Mouse (Mus musculus) intestine, embryonic 16.5 days (tissue): ENCODE results near the gene Sema4c. TPM values are rescaled to one million over a fixed set of nuclear protein-coding genes. Genes with fewer than 3 reads are reported as not detected.

ENCODE experiments used
- ATAC-seq: fragments of 200-750 bp; cut with Nextera tagmentation; 2 replicates; pipeline ENCODE4 v1.8.0; 2017; ENCODE audit warnings: moderate TSS enrichment, moderate library complexity
- H3K27ac ChIP-seq: fragments of 300-500 bp; sonication (generic); 2 replicates; pipeline ENCODE4 v1.5.1; 2014; ENCODE audit warnings: mild to moderate bottlenecking, low read length
- H3K27me3 ChIP-seq: fragments of 300-500 bp; sonication (generic); replicated peaks from 2 replicates; pipeline ENCODE4 v1.6.1; 2014; ENCODE audit warnings: low read length, control low read depth, mixed read lengths; ENCODE audit not compliant: control insufficient read depth, insufficient read depth
- H3K36me3 ChIP-seq: fragments of 300-500 bp; sonication (generic); 2 replicates; pipeline ENCODE4 v1.6.1; 2014; ENCODE audit warnings: low read length, control low read depth; ENCODE audit not compliant: control insufficient read depth, insufficient read depth
- H3K4me1 ChIP-seq: fragments of 300-500 bp; sonication (generic); 2 replicates; pipeline ENCODE4 v1.6.1; 2014; ENCODE audit warnings: low read length, control low read depth, mixed read lengths; ENCODE audit not compliant: control insufficient read depth, insufficient read depth
- H3K4me2 ChIP-seq: fragments of 300-500 bp; sonication (generic); 2 replicates; pipeline ENCODE4 v1.6.1; 2014; ENCODE audit warnings: low read depth, low read length, control low read depth
- H3K4me3 ChIP-seq: fragments of 300-500 bp; sonication (generic); 2 replicates; pipeline ENCODE4 v1.5.1; 2014; ENCODE audit warnings: mild to moderate bottlenecking, low read length
- H3K9ac ChIP-seq: fragments of 300-500 bp; sonication (generic); 2 replicates; pipeline ENCODE4 v1.6.1; 2014; ENCODE audit warnings: low read depth, low read length
- H3K9me3 ChIP-seq: fragments of 300-500 bp; sonication (generic); 2 replicates; pipeline ENCODE4 v1.6.1; 2016; ENCODE audit warnings: low read length, control low read depth; ENCODE audit not compliant: control insufficient read depth
- WGBS: fragments of 180-500 bp; shearing (Covaris S2); extraction: QIAGEN DNeasy Blood & Tissue Kit; methylation state at CpG from one replicate; pipeline ENCODE4 v1.1.7; 2014; 5-methylcytosine and 5-hydroxymethylcytosine counted together
- polyA plus RNA-seq: library from polyadenylated mRNA; unstranded; fragments of >200 nt; fragmentation: Nextera tagmentation; extraction: Ambion mirVana; gene quantifications from 2 replicates; pipeline ENCODE4 v1.2.1, GENCODE M21; 2015

Sema4c gene
- polyA plus RNA-seq, result 7.4 and 7.9 TPM in 2 replicates

DNA sequence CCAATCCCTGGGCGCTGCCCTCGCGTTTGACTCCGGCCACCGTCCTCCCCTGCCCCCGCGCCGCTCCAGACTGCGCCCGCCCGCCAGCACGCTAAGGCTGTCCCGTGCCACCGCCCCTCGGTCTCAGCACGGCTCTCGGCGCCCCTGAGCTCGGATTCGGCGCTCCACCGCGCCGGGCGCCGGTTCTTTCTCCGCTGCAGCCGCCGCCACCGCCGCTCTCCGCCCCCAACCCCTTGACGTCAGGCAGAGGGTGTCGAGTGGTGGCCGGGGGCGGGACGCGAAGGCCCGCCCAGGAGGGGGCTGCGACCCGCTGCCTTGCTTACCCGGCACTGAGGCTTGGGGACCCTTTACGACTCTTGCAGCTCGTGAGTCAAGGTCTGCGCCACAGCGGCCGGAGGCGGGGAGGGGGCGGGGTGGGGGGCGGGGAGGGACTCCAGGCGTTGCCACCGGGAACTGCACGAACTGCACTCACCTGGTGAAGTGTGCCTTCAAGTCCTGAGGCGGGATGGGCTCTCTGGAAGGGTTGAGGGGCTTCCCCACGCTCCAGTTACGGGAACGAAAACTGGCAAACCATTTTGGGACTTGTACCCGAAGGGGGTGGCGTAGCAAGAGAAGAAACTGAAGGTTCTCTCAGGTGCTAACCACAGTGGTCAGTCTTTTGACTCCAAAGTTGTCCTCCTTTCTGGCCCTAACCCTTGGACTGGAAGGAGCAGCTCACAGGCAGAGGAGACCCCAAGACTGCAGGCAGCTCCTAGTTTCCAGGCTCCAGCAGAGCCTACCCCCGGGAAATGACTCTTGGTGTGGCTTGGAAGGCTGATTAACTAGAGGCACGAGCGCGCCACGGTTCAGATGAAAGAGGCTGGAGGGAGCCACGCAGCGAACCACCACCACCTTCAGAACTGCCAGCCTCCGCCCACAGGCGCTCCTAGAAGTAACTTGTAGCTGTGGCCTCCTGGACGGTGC, at the start of gene Sema4c:
Gene Sema4c, minus strand, starts transcription at position 319 of the 963 bp plus-strand sequence.
- H3K9me3 ChIP-seq, result no peaks in the 10 kb centered on the region
- peak; percentile 57 for ATAC-seq
- peak within 1 kb of the TSS; percentile 98 for H3K27ac ChIP-seq
- peaks cover 9% of the 10 kb centered on the region for H3K36me3 ChIP-seq
- WGBS, result 2% methylated on average over 65 of the region's 69 CpGs
- no peaks in the 10 kb centered on the region for H3K27me3 ChIP-seq
- peaks cover 40% of the 10 kb centered on the region for H3K4me1 ChIP-seq
- peak within 1 kb of the TSS; percentile 86 for H3K4me2 ChIP-seq
- H3K9ac ChIP-seq, result peak within 1 kb of the TSS; percentile 94
- H3K4me3 ChIP-seq, result peak within 1 kb of the TSS; percentile 89

DNA sequence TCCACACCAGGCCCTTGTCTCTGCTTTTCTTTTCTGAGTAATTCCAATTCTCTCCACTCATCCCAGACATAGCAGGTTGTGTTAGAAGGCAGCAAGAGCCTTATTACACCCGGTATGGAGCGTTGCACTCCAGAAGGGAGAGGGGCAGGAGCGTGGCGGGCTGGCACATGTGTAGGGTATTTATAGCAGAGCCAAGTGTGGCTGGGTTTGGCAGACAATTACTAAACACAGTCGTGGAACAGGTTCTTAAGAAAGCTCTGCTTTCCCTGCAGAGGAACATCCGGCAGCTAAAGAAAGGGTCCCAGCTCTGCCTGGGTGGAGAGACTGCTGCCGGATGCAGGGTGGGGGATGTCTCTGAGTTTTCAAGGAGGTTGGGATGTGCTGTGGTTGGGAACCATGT, 48.8 kb upstream of the Sema4c start:
- Histone ChIP-seq H3K9ac (no peak overlapping the region), H3K9me3 (no peaks in the 10 kb centered on the region), H3K4me2 (no peak overlapping the region), H3K4me1 (peaks cover 22% of the 10 kb centered on the region), H3K4me3 (no peak overlapping the region), H3K27me3 (no peaks in the 10 kb centered on the region), H3K36me3 (no peaks in the 10 kb centered on the region), H3K27ac (no peak overlapping the region)
- 64% methylated on average over 7 of the region's 7 CpGs for WGBS
- ATAC-seq, result no peak

DNA sequence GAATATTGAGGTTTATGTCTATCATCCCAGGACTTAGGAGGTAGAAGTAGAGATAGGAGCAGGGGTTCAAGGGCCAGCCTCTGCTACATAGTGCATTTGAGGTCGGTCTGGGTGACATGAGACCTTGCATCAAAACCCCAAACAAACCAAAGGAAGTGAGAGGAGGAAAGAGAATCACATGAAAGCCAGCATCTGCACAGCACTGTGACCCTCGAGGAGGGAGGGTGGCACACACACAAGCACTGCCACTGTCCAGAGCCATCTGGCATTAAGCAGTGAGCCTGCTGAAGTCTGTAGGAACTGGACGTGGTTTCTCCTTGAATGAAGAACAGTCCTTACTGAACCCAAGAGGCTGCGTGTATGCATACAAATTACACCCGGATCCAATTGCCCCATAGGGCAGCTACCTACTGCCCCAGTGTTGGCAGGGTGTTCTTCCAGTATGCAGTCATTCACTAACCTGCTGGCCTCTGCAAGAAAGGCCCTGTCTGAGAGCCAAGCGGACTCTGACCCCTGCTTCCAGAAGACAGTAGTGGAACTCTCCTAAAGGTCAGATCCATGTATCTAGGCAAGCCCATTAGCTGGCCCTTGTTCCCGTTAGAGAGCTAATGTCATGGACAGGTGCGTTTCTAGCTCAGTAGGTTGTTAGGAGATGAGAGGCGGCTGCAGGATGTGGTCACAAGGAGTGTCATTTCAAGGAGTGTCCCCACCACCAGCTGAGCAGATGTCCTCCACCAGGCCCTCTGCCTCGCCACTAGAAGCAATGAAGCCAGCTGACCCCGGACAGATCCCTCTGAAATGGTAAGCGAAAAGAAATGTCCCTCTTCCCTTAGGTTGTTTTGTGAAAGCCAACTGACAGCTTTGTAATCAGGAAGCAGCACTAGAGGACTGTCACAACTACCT, 46.4 kb upstream of the Sema4c start:
- H3K4me3 ChIP-seq, result no peak overlapping the region
- H3K9ac ChIP-seq, result no peak overlapping the region
- peaks cover 16% of the 10 kb centered on the region for H3K4me1 ChIP-seq
- H3K27ac ChIP-seq, result no peak overlapping the region
- no peaks in the 10 kb centered on the region for H3K9me3 ChIP-seq
- no peaks in the 10 kb centered on the region for H3K36me3 ChIP-seq
- ATAC-seq, result peak; percentile 64
- H3K27me3 ChIP-seq, result no peaks in the 10 kb centered on the region
- WGBS, result 76% methylated on average over 12 of the region's 12 CpGs
- no peak overlapping the region for H3K4me2 ChIP-seq

DNA sequence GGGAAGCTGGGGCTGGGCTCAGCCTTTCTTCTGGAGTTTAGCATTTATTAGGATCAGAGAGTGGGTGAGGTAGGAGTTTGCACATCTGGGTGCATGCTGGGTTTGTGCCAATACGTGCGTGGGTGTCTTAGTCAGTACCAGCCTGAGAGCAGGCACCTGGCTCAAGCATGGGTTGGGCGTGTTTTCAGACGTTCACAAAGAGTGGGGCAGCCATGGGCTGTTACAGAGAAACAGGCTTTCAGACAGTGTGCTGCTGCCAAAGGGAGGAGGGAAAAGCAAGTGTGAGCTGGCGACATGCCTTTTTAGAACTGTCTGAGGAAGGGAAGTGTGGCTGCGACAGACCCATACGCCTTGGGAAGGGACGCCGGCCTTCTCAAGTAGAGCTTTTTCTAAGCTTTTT, 45.2 kb upstream of the Sema4c start:
- Histone ChIP-seq H3K9me3 (no peaks in the 10 kb centered on the region), H3K36me3 (no peaks in the 10 kb centered on the region), H3K27ac (peak overlapping the region; percentile 42), H3K4me2 (no peak overlapping the region), H3K27me3 (no peaks in the 10 kb centered on the region), H3K9ac (0 out of 2 replicates have a peak overlapping the region, but pooled peaks have one; percentile 42), H3K4me3 (no peak overlapping the region), H3K4me1 (peaks cover 15% of the 10 kb centered on the region)
- ATAC-seq, result peak; percentile 30; the same call in 1 of the 2 replicates
- 52% methylated on average over 9 of the region's 9 CpGs for WGBS

DNA sequence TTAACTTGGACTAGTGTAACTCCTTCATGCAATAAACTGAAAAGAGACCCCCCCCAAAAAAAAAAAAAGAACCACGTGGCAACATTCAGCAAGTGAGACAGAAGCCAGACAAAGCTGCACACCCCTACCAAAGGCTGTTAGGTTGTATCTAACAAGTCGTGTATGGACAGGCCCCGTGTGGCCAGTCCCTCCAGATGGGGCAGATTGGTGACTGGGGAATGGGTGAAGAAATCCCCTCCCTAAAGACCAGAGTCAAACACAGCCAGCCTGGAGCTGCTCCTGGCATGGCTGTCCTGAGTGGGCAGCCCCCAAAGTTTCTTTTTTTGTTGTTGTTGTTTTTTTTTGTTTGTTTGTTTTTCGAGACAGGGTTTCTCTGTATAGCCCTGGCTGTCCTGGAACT, 44.1 kb upstream of the Sema4c start:
- H3K36me3 ChIP-seq, result no peaks in the 10 kb centered on the region
- H3K9ac ChIP-seq, result no peak overlapping the region
- H3K27me3 ChIP-seq, result no peaks in the 10 kb centered on the region
- H3K27ac ChIP-seq, result no peak overlapping the region
- no peak overlapping the region for H3K4me2 ChIP-seq
- no peak for ATAC-seq
- peaks cover 14% of the 10 kb centered on the region for H3K4me1 ChIP-seq
- no peak overlapping the region for H3K4me3 ChIP-seq
- H3K9me3 ChIP-seq, result no peaks in the 10 kb centered on the region
- 52% methylated on average over 4 of the region's 4 CpGs for WGBS

DNA sequence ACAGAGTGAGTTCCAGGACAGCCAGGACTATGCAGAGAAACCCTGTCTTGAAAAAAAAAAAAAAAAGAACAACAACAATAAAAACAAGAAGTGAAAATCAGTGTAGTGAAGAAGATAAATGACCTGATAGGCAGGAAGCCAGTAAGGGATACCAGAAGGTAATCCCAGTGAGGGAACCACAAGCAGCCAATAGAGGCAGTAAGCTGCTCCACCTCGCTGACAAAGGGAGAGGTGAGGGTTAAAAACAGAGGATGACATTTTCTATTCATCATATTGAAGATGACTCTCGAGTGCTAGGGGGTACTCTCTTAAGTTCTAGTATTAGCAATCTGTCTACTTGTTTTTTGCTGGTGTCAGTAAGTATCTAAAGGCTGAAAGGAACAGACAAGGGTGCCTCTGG, 40.3 kb upstream of the Sema4c start:
- H3K4me2 ChIP-seq, result no peak overlapping the region
- H3K9ac ChIP-seq, result no peak overlapping the region
- no peak for ATAC-seq
- H3K36me3 ChIP-seq, result no peaks in the 10 kb centered on the region
- 67% methylated on average over 2 of the region's 2 CpGs for WGBS
- H3K27ac ChIP-seq, result no peak overlapping the region
- H3K9me3 ChIP-seq, result no peaks in the 10 kb centered on the region
- no peaks in the 10 kb centered on the region for H3K27me3 ChIP-seq
- H3K4me1 ChIP-seq, result peaks cover 15% of the 10 kb centered on the region
- no peak overlapping the region for H3K4me3 ChIP-seq

DNA sequence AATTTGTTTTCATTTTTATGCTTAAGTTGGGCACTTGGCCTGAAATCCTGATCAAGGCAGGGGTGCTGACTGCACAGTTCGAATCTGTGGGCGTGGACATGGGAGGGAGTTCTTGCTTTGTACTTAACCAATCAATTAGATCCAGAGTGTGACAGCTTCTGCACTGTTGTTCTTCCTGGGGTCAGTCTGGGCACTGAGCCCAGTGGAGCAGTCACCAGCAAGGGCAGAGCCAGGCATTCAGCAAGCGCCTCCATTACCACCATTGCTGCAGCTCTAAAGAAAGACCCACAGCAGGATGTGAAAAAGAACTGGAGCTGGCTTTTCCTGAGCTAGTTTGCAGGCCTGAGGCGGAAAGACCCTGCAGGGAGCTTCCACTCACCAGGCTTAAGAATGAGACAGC, 38.0 kb upstream of the Sema4c start:
- ATAC-seq, result peak; percentile 72
- no peak overlapping the region for H3K4me3 ChIP-seq
- H3K36me3 ChIP-seq, result no peaks in the 10 kb centered on the region
- no peak overlapping the region for H3K9ac ChIP-seq
- no peak overlapping the region for H3K4me2 ChIP-seq
- no peaks in the 10 kb centered on the region for H3K9me3 ChIP-seq
- H3K4me1 ChIP-seq, result peaks cover 16% of the 10 kb centered on the region
- 0 out of 2 replicates have a peak overlapping the region, but pooled peaks have one; percentile 3 for H3K27ac ChIP-seq
- 47% methylated on average over 4 of the region's 4 CpGs for WGBS
- no peaks in the 10 kb centered on the region for H3K27me3 ChIP-seq

DNA sequence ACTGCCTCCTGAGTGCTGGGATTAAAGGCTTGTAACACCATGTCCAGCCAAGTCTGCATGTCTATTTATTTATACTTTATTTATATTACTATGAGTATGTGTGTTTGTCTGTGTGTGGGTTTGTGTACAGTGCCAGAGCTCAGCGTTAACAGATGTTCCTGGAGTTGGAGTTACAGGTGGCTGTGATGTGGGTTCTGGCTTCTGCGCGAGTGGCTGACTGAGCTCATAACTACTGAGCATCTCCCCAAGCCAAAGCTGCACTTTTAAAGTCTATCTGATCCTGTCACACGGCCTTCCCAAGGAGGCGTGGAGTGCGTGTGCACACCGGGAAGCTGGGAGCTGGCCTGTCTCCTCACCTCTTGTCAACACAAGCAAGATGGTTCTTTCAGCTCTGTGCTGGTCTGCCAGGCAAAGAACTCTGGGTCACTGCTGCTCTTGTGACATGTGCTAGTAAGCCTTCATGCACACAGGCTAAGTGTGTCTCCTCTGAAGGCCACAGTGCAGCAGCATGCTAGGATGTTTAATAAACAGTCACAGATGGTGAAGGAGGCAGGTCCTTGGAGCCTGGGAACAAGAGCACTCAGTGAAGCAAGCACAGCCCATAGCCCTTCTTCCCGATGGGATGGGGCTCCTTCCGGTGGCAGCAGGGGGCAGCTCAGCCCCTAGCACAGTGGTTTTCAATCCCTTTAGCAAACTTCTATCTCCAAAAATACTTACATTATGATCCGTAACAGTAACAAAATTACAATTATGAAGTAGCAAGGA, 37.2 kb upstream of the Sema4c start:
- H3K36me3 ChIP-seq, result no peaks in the 10 kb centered on the region
- H3K9ac ChIP-seq, result no peak overlapping the region
- no peaks in the 10 kb centered on the region for H3K27me3 ChIP-seq
- ATAC-seq, result peak; percentile 67
- peaks cover 18% of the 10 kb centered on the region for H3K4me1 ChIP-seq
- WGBS, result 49% methylated on average over 10 of the region's 10 CpGs
- no peak overlapping the region for H3K4me2 ChIP-seq
- peak overlapping the region; percentile 55; the same call in 1 of the 2 replicates for H3K27ac ChIP-seq
- no peaks in the 10 kb centered on the region for H3K9me3 ChIP-seq
- H3K4me3 ChIP-seq, result no peak overlapping the region
